Mouse (Mus musculus) myocyte (in vitro differentiated cells): ENCODE data around the gene a.
A peak's percentile ranks its signal among the peaks of the same experiment; 100 is the strongest.

ENCODE experiments used
- CEBPB ChIP-seq: IDR thresholded peaks from 2 replicates; pipeline ENCODE4 v1.6.1; 2011; ENCODE audit warnings: mild to moderate bottlenecking, moderate library complexity; ENCODE audit not compliant: poor library complexity, insufficient read depth, severe bottlenecking
- MAX ChIP-seq: IDR thresholded peaks from one replicate; pipeline ENCODE4 v1.6.1; 2011; ENCODE audit warnings: low read depth, mild to moderate bottlenecking, control low read depth
- MYOG ChIP-seq, 3 experiments: IDR thresholded peaks; one replicate each; pipeline ENCODE4 v1.6.1; 2011; ENCODE audit warnings: control low read depth in 2 of 3, low read depth in 2 of 3, mild to moderate bottlenecking in 2 of 3; ENCODE audit not compliant: insufficient read length in 2 of 3, control insufficient read depth in 1 of 3, insufficient read depth in 1 of 3
- POLR2A ChIP-seq: IDR thresholded peaks from one replicate; pipeline ENCODE4 v1.6.1; 2011; ENCODE audit warnings: low read depth, mild to moderate bottlenecking, control low read depth, moderate library complexity; ENCODE audit not compliant: insufficient read length
- USF1 ChIP-seq: IDR thresholded peaks from one replicate; pipeline ENCODE4 v1.6.1; 2011; ENCODE audit warnings: low read depth, mild to moderate bottlenecking, control low read depth, moderate library complexity

- TF ChIP-seq POLR2A: peak; percentile 95
- TF ChIP-seq MYOG (IDR thresholded peaks at IDR 0.05; ENCODE audit: control insufficient read depth in 1 of 3, insufficient read depth in 1 of 3, insufficient read length in 2 of 3, low read depth in 2 of 3): peak; percentile 86 to 100 (median 100)
- TF ChIP-seq CEBPB: no peak
- TF ChIP-seq MAX: no peak
- no peak for TF ChIP-seq USF1
These were observed 259.5 kb downstream of the a start for GRCm38 (mm10) chr2:155050504-155051236.
